Mouse (Mus musculus): ENCODE data around the gene Tomm70a. TPM values are rescaled to one million over a fixed set of nuclear protein-coding genes. Genes with fewer than 3 reads are reported as not detected.
"Not testable (repeated sequence)": the region's sequence is repeated elsewhere in the genome, so short reads cannot be mapped to it uniquely, and the experiment has no call there.

Tomm70a gene
- total RNA-seq, 2 experiments from 2014 or later, result 41.2 to 41.3 TPM

DNA sequence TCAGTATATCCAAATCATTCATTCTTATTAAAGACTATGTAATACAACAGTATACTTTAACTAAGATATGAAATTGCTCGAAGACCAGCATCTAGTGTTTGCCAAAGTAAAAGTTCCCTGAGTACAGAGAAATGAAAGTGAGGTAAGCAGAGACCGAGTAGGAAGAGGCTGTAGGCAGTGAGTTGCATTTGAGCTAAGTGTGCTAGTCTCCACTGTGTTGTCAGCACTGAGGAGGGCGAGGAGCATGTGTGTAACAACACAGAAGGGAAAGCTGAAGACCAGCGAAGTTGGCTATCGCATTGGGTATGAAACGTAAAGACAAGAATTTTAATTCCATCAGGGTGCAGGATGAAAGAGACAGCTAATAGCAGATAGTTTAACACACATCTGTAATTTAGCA, 12.1 kb downstream of the Tomm70a start:
- intact Hi-C loops (cut with DNase I), result no loop called here
- DNase-seq, result no peak

DNA sequence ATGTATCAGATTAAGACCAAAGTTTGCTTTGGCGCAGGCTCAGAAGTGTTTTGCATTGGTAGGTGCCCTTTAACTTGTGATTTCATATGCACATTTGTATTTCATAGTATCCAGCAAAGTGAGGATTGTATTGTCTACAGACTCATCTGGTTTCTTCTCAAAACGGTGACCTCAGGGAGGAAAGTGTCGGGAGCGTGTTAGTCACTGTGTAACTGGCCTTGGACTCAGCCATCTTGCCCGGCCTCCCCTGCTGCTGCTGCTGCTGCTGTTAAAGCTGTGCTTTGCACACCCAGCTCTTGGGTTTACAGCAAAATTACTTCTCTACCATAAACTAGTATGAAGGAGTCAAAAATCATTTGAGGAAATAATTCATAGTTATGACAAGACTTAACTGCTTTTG, 23.2 kb downstream of the Tomm70a start:
- DNase-seq, result no peak
- intact Hi-C loops (cut with DNase I), result no loop called here

DNA sequence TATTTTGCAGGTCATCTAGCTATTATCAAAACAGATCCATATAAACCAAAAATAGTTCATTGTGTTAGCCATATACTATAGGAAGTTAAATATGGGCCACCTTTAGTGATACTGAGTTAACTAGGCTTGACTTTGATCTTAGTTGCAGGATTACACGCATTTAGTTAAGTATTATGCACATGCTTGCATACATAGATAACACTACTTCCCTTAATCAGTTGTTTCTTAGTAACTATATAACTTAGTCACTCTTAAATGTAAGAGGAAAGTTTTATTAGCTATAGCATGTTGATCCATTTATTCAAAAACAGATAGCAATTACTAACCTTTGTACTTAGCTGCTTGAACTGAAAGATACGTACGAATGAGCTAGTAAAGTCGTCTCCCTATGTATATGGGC, 29.9 kb downstream of the Tomm70a start:
- DNase-seq, result no peak
- intact Hi-C loops (cut with DNase I), result no loop called here

DNA sequence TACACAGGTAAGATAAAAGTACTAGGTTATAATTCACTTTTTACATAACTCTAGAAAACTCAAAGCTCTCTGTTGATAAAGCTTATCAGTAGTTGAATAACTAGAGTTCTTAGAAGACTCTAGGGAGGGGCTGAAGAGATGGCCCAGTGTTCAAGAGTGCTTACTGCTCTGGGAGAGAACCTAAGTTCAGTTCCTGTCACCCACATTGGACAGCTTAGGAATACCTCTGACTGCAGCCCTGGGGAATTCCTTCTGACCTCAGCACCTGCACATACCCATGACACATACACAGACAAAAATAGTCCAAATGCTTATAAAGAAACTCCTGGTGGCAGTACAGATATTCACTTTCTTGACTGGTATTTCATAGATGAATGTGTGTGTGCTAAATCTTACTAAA, 34.4 kb downstream of the Tomm70a start:
- intact Hi-C loops (cut with DNase I), result no loop called here
- no peak for DNase-seq

DNA sequence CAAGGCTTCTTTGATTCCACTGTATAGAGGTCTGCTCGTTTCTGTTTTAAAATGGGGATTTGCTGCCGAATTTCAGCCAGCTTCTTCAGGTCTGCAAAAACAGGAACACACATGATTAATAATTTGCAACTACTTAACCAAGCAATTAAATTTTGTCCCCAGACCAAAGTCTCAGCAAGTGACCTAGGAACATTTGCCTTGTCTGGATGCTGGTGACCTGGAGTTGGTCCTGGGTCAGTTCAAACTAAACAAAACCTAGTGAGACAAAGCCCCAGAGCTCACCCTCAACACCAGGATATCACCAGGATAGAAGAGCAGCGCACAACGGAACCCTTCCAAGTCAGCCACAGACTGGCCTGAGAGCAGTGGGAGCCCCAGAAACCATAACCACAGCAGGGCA, 35.6 kb downstream of the Tomm70a start:
- intact Hi-C loops (cut with DNase I), result no loop called here
- no peak for DNase-seq

DNA sequence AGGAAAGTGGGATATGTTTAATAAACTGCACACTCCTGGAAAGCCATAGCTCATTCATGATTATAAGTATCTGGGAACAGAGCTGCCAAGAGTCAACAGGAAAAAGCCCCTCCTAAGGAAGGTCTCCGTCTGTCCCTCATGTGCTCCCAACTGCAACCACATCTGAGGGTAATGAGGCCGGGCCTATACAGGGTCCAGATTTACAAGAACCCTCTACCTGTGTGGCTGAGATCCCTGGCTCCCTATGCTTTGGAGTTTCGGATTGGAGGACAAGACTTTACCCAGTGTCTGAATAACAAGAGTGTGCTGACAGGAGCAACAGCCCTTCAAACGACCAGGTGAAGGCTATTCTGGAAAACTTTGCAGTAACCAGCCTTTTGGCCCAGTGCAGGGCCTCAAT, 36.2 kb downstream of the Tomm70a start:
- intact Hi-C loops (cut with DNase I), result no loop called here
- no peak for DNase-seq

DNA sequence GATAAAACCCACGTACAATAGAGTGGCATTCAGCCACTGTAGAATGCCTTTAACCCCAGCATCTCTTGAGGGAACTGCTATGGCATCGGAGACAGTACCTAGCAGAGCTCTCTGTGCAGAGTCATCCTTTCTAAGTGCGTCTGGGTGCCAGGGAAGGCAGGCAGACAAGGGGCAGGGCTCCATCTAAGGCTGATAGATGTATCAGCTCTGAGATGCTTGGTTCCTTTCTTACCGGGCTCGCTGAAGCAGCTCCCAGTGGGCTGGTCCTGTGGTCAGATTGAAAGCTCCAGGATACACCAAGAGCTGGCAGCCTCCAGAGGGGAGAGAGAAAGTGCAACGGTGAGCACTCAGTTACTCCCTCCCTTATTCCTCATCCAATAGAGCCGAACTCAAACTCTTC, 38.3 kb downstream of the Tomm70a start:
- no peak for DNase-seq
- intact Hi-C loops (cut with DNase I), result no loop called here

DNA sequence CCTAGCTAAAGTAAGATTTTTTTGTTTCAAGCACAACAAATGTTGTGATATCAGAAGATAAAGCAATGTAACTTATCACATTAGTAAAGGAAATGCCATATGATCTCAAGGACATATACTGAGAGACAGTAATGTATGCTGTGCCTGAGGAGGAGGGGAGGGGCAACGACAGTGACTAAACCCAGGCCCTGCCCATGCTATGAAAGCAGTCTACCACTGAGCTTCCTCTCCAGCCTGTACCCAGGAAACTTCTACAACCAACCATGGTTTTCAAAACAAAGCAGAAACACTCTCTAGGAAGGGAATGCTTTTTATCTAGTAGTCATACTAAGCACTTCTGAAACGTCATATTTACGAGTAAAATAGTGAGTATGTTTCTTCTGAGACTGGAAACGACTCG, 41.3 kb downstream of the Tomm70a start:
- DNase-seq, result no peak
- intact Hi-C loops (cut with DNase I), result no loop called here

DNA sequence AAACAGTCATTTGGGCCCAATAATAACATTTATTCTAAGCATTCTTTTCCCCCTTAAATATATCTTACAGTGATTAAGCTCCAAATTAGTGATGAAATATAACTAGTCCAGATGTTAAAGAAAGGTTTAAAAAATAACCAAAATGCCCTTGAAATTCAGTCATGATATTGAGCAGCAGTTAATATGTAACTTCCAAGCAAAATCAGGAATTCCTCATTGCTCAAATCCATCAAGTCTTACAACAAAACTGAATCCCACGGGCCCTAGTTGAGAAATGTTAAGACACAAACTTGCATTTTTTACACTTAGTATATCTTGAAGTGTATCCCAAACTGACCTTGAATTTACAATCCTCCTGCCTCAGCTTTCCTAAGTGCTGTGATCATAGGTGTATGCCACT, 42.2 kb downstream of the Tomm70a start:
- intact Hi-C loops (cut with DNase I), result no loop called here
- DNase-seq, result no peak

DNA sequence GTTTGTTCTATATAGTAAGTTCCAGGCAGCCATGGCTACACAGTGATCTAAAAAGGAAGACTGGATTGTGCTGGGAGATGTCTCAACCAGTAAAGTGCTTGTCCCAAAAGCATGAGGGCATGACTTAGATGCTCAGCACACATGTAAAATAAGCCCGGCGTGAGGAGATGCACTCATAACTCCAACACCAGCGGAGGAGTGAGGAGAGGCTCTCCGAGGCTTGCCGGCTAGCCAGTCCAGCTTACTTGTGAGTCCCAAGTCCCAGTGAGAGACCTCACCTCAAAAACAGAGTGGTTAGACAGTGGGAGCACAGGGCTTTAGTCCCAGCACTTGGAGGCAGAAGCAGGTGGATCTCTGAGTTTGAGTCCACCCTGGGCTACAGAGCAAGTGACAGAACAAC, 43.7 kb downstream of the Tomm70a start:
- intact Hi-C loops (cut with DNase I), result loop anchor here (5.0 kb wide), 3 partner anchors 393 to 448 kb away; partner anchors contain the start of gene Tfg
- no peak for DNase-seq

DNA sequence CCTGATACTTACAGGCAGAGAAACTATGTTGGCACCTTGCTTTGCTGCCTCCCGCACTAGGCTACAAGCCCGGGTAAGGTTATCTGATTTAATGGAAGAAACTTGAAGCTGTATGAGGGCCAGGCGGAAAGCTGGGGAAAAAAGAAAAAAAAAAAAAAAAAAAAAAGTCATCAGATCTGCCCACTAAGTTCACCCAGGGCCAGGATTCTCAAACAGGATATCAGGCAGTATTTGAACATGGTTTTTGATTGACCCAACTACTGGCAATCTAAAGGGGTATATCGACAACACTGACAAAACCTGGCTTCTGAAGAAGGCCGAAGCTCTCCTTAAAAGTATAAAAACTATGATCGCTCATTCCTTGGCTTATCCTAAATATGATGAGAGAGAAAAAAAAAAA, 44.6 kb downstream of the Tomm70a start:
- intact Hi-C loops (cut with DNase I), result loop anchor here (2.0 to 5.0 kb wide), 4 partner anchors 45 to 449 kb away; partner anchors contain the start of genes Tfg and Tomm70a
- no peak for DNase-seq

DNA sequence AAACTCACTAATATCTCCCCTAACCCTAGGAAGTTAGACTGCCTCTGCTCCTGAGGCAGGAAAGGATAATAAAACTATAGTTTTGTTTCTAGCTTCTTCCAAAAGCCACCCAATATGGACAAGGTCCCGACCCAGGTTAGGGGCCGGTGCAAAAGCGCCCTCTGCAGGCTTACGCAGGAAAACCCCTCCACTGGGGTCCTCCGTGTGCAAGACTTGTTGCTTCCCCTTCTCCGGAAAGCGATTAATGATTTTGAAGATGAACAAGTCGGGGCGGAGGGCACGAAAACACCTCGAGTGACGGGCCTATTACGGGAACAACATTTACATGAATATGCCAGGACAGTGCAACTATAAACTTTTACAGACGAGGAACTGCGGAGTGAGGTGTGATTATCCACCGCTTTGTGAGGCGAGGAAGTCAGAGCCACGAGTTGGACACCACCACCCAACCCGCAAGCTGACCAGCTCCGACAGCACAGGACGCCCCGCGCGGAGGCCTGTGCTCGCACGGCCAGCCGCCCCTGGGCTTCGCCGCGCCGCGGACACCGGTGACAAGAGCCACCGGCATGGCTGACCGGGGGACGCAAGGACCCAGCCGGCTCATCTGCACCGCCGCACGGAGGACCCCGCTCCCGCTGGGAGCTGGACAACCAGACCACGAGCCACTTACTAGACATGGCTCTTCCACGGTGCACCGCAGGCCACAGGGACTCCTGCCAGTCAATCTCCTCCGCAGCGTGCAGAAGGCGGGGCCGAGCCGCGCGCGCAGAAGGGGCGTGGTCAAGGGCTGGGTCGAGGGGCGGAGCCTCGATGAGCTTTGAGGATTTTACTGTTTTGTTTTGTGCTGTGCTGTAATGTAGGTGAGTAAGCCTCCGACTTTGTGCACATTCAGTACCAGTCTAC, 45.4 kb downstream of the Tomm70a start, which contains the start of gene Nit2:
Gene Nit2, minus strand, starts transcription at position 731 of the 903 bp plus-strand sequence.
- intact Hi-C loops (cut with DNase I), result loop anchor here (2.0 to 5.0 kb wide), 4 partner anchors 46 to 450 kb away; partner anchors contain the start of genes Tfg and Tomm70a
- DNase-seq, result peak; percentile 95 to 97

DNA sequence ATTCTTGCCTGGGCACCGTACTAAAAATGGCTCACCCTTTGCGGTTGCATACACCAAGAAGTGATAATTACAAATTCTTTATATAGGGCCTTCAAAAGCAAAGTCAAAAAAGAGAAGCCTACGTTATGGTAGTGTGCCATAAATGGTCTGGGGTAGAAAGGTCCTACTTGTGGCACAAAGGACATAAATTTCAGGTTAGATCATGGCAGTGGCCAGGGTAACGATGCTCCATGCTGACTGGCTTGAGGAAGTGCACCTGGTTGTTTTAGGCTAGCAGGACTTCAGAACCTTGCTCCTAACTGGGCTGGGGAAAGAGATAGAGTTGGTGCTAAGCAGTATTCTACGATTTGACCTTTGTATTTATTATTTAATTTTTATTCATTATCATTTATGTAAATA, 46.0 kb downstream of the Tomm70a start:
- DNase-seq, result no peak
- intact Hi-C loops (cut with DNase I), result loop anchor here (2.0 to 5.0 kb wide), 4 partner anchors 47 to 450 kb away; partner anchors contain the start of genes Tfg and Tomm70a

DNA sequence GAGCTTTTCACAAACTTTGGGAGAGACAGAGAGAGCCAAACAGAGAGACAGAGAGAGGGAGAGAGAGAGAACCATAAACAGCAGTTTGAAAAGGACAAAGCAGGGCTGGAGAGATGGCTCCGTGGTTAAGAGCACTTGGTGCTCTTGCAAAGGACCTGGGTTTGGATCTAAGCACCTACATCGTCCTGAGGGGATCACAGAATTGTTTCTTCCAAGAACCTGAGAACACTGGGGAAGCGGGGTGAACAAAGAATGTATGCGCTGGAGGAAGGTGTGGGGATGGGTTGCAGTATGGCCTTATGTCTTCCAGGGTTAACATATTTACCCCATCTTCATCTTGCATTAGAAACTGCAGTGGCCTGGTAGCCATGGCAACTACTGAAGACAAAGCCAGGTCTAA, 46.7 kb downstream of the Tomm70a start:
- intact Hi-C loops (cut with DNase I), result loop anchor here (5.0 kb wide), 3 partner anchors 396 to 451 kb away; partner anchors contain the start of gene Tfg

DNA sequence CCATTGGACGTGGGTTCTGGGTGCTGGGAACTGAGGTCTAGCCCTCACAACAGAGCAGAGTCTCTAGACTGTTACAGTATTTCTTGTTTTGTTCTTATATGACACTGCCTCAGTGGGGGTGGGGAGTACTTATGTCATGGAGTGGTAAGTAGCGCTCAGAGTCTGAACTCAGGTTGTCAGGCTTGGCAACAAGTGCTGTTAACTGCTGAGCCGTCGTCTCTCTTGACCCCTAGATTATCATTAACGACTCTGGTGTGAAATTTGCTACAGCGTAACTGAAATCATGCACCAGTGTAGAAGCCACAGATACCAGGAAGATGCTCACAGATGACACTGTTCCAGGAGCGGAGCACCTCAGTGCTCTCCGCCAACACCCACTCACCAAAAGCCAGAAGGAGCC, 49.7 kb downstream of the Tomm70a start:
- intact Hi-C loops (cut with DNase I), result no loop called here
- DNase-seq, result no peak

More for the DNA sequence above, 46.7 kb downstream of the Tomm70a start:
- no peak for DNase-seq

DNA sequence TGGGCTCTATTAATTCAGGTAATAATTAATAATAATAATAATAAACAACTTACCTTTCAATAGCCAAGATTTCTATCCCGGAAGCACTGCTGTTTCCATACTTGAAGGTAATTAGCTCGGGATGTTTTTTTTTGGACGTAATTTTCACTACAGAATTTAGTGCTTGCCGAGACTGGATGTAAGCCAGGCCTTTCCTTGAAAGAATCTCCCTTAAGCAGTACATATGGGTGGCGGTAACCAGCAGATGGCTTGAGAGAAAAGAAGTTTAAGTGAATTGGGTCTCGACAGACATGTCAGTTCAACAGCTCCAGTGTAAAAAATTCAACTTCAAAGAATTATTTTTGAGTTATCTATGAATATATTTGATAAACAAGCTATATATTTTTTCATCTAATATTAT, 50.1 kb downstream of the Tomm70a start:
- DNase-seq, result no peak
- intact Hi-C loops (cut with DNase I), result no loop called here

DNA sequence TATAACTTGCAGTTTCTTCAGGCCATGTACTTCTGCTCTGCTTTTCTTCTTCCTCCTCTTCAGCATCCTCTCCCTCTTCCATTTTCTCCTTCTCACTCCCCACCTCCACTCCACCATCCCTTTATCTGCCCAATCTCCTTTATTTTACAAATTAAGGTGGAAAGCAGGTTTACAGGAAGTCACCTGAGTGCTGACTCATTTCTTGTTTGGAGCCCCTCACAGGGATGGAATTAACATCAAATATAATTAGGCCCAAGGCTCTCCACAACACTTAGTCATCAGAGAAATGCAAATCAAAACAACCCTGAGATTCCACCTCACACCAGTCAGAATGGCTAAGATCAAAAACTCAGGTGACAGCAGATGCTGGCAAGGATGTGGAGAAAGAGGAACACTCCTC, 53.0 kb downstream of the Tomm70a start:
- DNase-seq; intact Hi-C loops (cut with DNase I): not testable (repeated sequence)

DNA sequence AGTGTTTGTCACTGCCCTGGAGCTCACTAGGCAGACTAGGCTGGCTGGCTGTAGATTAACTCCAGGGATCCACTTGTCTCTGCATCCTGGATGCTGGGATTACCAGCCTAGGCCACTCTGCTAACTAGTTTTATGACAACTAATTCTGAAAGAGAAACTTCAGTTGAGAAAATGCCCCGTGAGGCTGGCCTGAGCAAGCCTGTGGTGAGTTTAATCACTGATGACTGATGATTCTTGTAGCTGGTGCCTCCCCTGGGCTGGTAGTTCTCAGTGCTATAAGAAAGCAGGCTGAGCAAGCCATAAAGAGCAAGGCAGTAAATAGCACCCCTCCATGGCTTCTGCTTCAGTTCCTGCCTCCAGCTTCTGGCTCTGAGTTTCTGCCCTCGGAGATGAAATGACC, 54.2 kb downstream of the Tomm70a start:
- intact Hi-C loops (cut with DNase I), result no loop called here

DNA sequence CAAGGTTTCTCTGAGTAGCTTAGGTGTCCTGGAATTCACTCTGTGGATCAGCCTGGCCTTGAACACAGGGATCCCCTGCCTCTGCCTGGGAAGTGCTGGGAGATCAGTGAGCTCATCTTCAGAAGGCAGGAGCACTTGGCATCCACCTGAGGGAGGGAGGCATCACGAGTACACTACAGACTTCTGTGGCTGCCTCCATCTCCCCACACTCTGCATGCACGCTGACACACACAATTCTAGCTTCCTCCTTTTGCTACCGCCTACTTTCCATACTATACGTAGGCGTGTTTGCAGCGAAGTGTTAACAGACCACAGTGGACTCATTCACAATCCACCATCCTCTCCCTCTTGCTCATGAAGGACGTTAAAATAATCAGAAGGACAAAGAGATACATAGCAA, 54.8 kb downstream of the Tomm70a start:
- intact Hi-C loops (cut with DNase I), result no loop called here
- no peak for DNase-seq

More for the DNA sequence above, 54.2 kb downstream of the Tomm70a start:
- no peak for DNase-seq

DNA sequence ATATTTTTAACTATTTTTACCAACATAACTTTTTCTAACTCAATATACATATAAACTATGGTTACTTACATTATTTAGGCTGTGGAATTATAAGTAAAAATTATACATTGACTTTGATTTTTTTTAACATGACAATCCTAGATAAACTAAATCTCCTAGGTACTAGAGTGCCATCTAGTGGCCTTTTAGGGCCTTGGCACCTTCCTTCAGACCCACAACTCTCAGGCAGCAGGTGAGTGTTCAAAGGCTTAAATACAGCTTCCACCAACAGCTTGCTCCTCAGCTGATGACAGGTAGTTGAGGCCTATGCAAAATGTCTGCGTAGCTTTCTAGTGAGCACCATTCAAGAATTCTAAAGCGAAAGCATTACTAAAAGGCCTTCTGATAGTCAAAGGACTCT, 55.8 kb downstream of the Tomm70a start:
- intact Hi-C loops (cut with DNase I), result loop anchor here (1.0 kb wide), 1 partner anchor 61 kb away; no protein-coding TSS in a partner anchor
- DNase-seq, result peak; percentile 19 to 25

DNA sequence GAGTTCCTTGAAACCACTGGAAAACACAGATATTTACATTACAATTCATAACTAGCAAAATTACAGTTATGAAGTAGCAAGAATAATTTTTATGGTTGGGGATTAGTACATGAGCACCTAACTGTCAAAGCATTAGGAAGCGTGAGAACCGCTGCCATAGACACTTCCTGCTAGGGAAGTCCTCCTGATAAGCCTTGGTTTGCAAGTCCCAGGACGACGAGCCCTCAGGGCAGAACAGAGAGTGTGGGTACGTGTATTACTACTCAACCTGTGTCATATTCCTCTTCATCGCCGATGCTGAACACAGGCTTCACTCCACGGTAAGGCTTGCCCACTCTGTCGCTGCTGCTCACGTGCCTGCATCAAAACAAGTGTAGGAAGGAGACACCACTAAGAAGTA, 56.2 kb downstream of the Tomm70a start:
- intact Hi-C loops (cut with DNase I), result loop anchor here (1.0 kb wide), 1 partner anchor 61 kb away; no protein-coding TSS in a partner anchor
- DNase-seq, result no peak

DNA sequence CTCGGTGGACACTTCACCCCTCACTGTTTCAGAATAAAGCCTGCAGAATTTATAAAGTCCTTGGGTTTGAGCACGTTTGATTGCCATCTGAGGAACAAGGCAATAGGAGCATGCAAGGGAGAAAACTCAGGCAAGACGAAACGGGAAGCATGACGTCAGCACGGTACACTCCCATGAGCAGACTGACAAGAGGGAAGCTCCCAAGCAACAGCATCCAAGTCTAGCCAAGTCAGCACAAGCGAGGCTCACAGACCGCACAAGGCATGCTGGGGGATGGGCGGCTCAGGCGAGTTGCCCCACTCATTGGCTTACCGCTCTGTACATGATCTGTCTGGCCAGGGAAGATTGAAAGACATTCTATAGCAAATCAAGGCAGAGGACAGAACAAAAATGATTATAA, 59.7 kb downstream of the Tomm70a start:
- intact Hi-C loops (cut with DNase I), result no loop called here
- peak; percentile 24 to 50 for DNase-seq

Data from heart, postnatal 36 days (tissue).